Comparison of ENCODE assay signal across 11 mouse cellular contexts in genomic region chr10:118722132-118722551, GRCm38 (mm10).
DNase-seq lines count a peak whose midpoint lies in the region; ATAC-seq and TF ChIP-seq lines count a peak whose summit lies in the region.
"Had no signal": no experiment of that assay in that cellular context is flagged by ENCODE, and none has a peak within 500 bp of the region (broad histone marks: within the 10 kb centered on the region; RNA-seq: fewer than 3 reads in every experiment).

No protein-coding gene starts in this region.

- no peak overlapping the region for H3K4me3 ChIP-seq in midbrain, embryonic 12.5 days
- no peak overlapping the region for H3K4me3 ChIP-seq in midbrain, embryonic 15.5 days
- H3K4me3 ChIP-seq in gastrocnemius, adult 2 months: peak overlapping the region; percentile 23
- no peak overlapping the region for H3K4me3 ChIP-seq in stomach, embryonic 14.5 days (ENCODE audit: low read depth, low read length)

- intact Hi-C loops in gastrocnemius, adult 2 months (cut with DNase I): no loop called here

- WGBS in midbrain, embryonic 12.5 days: 45% methylated on average over 5 of the region's 5 CpGs
- WGBS in midbrain, embryonic 15.5 days: 38% methylated on average over 5 of the region's 5 CpGs
- WGBS in stomach, embryonic 14.5 days: 52% methylated on average over 5 of the region's 5 CpGs

- no peak overlapping the region for H3K4me2 ChIP-seq in midbrain, embryonic 12.5 days (replicated peaks)
- H3K4me2 ChIP-seq in midbrain, embryonic 15.5 days: no peak overlapping the region
- H3K4me2 ChIP-seq in stomach, embryonic 14.5 days (replicated peaks; ENCODE audit: low read depth, low read length): no peak overlapping the region

- no peaks in the 10 kb centered on the region for H3K36me3 ChIP-seq in midbrain, embryonic 12.5 days
- no peaks in the 10 kb centered on the region for H3K36me3 ChIP-seq in midbrain, embryonic 15.5 days (replicated peaks)
- H3K36me3 ChIP-seq in stomach, embryonic 14.5 days (ENCODE audit: control insufficient read depth, insufficient read depth, low read length): no peaks in the 10 kb centered on the region

- H3K4me1 ChIP-seq in midbrain, embryonic 12.5 days: peaks cover 16% of the 10 kb centered on the region
- H3K4me1 ChIP-seq in midbrain, embryonic 15.5 days: peaks cover 17% of the 10 kb centered on the region
- H3K4me1 ChIP-seq in stomach, embryonic 14.5 days (ENCODE audit: control insufficient read depth, insufficient read depth, low read length): peaks cover 4% of the 10 kb centered on the region; the same call in 1 of the 2 replicates

- H3K9ac ChIP-seq in midbrain, embryonic 12.5 days (replicated peaks): no peak overlapping the region
- H3K9ac ChIP-seq in midbrain, embryonic 15.5 days: no peak overlapping the region
- no peak overlapping the region for H3K9ac ChIP-seq in stomach, embryonic 14.5 days (replicated peaks; ENCODE audit: low read depth, low read length)

- peak; percentile 42; the same call in 1 of the 2 replicates for ATAC-seq in midbrain, embryonic 12.5 days (ENCODE audit: low FRiP score, low read depth)
- no peak for ATAC-seq in midbrain, embryonic 15.5 days (replicated peaks)
- peak; percentile 43; the same call in 1 of the 2 replicates for ATAC-seq in stomach, embryonic 14.5 days (ENCODE audit: insufficient number of reproducible peaks, insufficient read depth, low FRiP score, low read depth)

- peak; percentile 39 for DNase-seq in gastrocnemius, adult 2 months
- peak; percentile 32 for DNase-seq in kidney, adult 18-20 months
- no peak for DNase-seq in thymus, postnatal 14 days
- no peak for DNase-seq in natural killer cell, adult 2 months (ENCODE audit: low spot score in 2 of 2)
- no peak for DNase-seq in cerebellum, postnatal 25 days
- DNase-seq: cerebellum, adult 11-12 months; right cerebral cortex, postnatal 14 days had no signal

- no peak for TF ChIP-seq CTCF in gastrocnemius, adult 2 months (IDR thresholded peaks at IDR 0.05)

- H3K9me3 ChIP-seq in midbrain, embryonic 12.5 days: no peaks in the 10 kb centered on the region
- H3K9me3 ChIP-seq in midbrain, embryonic 15.5 days: no peaks in the 10 kb centered on the region
- no peaks in the 10 kb centered on the region for H3K9me3 ChIP-seq in stomach, embryonic 14.5 days (ENCODE audit: control insufficient read depth, low read depth, low read length)

- H3K27ac ChIP-seq in midbrain, embryonic 12.5 days (replicated peaks): no peak overlapping the region
- no peak overlapping the region for H3K27ac ChIP-seq in midbrain, embryonic 15.5 days
- H3K27ac ChIP-seq in gastrocnemius, adult 2 months: peak overlapping the region; percentile 85
- H3K27ac ChIP-seq in stomach, embryonic 14.5 days (ENCODE audit: low read length): no peak overlapping the region
- H3K27ac ChIP-seq: macrophage had no signal

- no peaks in the 10 kb centered on the region for H3K27me3 ChIP-seq in midbrain, embryonic 12.5 days
- no peaks in the 10 kb centered on the region; the same call in 1 of the 2 replicates for H3K27me3 ChIP-seq in midbrain, embryonic 15.5 days (replicated peaks)
- no peaks in the 10 kb centered on the region for H3K27me3 ChIP-seq in stomach, embryonic 14.5 days (ENCODE audit: control insufficient read depth, insufficient read depth, low read length)

Comparison
In these comparisons a context has a peak if more than half of its experiments do, and no peak if none do; other contexts are left out.
1. DNase-seq: peak in gastrocnemius, adult 2 months (single experiment) and kidney, adult 18-20 months (single experiment); none in thymus, postnatal 14 days (single experiment), natural killer cell, adult 2 months (0 of 2) and cerebellum, postnatal 25 days (0 of 2).